Mouse (Mus musculus): ENCODE measurements around the gene Gm13023.
"Not testable (repeated sequence)": the region's sequence is repeated elsewhere in the genome, so short reads cannot be mapped to it uniquely, and the experiment has no call there.

The Gm13023 gene

DNA sequence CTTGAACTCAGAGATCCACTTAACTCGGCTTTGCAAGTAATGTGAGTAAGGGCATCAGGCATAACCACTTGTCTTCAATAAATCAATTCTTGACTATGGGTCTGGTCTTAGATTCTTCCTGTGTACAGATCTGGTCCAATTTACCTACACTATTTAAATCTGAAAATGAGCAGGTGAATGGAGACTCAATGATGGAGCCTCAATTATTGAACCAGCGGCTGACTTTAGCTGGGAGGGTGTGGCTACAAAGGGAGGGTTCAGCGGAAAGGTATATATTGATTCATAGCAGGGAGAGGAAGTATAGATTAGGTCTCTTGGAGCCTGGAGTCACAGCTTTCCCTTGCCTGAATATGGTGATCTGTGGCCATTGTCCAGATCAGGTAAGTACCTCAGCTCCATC lies at the start of gene Gm13023:
Gm13023 (plus strand) TSS at position 301 of the 400 bp plus-strand sequence.
- DNase-seq = not testable (repeated sequence)

DNA sequence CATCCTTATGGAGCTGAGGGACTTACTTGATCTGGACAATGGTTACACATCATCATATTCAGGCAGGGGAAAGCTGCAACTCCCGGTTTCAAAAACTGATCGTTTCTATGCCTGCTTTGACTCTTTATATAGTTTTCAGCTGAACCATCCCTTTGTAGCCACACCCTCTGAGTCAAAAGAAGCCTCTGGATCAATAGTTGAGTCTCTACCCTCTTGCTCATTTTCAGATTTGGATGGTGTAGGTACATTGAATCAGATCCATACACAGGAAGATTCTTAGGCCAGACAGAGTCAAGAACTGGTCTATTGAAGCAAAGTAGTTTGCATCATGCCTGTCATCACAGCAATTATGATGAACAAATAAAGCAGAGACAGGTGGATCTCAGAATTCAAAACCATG lies 26.8 kb downstream of the Gm13023 start, which contains the start of gene Gm13084:
Gm13084 (minus strand) TSS at position 101 of the 400 bp plus-strand sequence.
- no peak for DNase-seq
